Mouse (Mus musculus) bone marrow, adult 2 months (tissue): ENCODE data around the gene Gm26657. TPM values are rescaled to one million over a fixed set of nuclear protein-coding genes. Genes with fewer than 3 reads are reported as not detected.

Experiments used
- H3K27ac ChIP-seq: fragments of 200-500 bp; 2 replicates; pipeline ENCODE4 v1.5.1; 2012; ENCODE audit warnings: low read depth, mild to moderate bottlenecking, control low read depth, inconsistent platforms, low read length; ENCODE audit not compliant: control insufficient read depth, poor library complexity, insufficient read depth
- H3K4me1 ChIP-seq: fragments of 200-500 bp; 2 replicates; pipeline ENCODE4 v1.6.1; 2011; ENCODE audit warnings: low read length; ENCODE audit not compliant: control insufficient read depth, insufficient read depth
- H3K4me3 ChIP-seq: fragments of 200-500 bp; replicated peaks from 2 replicates; pipeline ENCODE3; 2011; ENCODE audit warnings: mild to moderate bottlenecking, low read depth, low read length, control low read depth; ENCODE audit not compliant: control insufficient read depth
- CTCF ChIP-seq: fragments of 200-500 bp; IDR thresholded peaks from 2 replicates; pipeline ENCODE4 v1.5.1; 2011; ENCODE audit warnings: low read length, control low read depth; ENCODE audit not compliant: control insufficient read depth, insufficient read depth
- POLR2A ChIP-seq: fragments of 200-500 bp; IDR thresholded peaks from 2 replicates; pipeline ENCODE4 v1.6.1; 2011; ENCODE audit warnings: low read depth, mild to moderate bottlenecking, control low read depth, low read length, borderline replicate concordance; ENCODE audit not compliant: control insufficient read depth
- WGBS: fragments of 180-500 bp; shearing (Covaris S2); methylation state at CpG from one replicate; pipeline ENCODE4 v1.1.7; 2018; 5-methylcytosine and 5-hydroxymethylcytosine counted together
- polyA plus RNA-seq: library from polyadenylated mRNA; stranded (reverse); fragments of >200 nt; gene quantifications from 2 replicates; pipeline ENCODE4 v1.2.4, GENCODE M21; 2011; ENCODE audit warnings: low replicate concordance; ENCODE audit not compliant: missing spikeins, insufficient read depth, insufficient read length

The Gm26657 gene
- not detected in 2 replicates for polyA plus RNA-seq

DNA sequence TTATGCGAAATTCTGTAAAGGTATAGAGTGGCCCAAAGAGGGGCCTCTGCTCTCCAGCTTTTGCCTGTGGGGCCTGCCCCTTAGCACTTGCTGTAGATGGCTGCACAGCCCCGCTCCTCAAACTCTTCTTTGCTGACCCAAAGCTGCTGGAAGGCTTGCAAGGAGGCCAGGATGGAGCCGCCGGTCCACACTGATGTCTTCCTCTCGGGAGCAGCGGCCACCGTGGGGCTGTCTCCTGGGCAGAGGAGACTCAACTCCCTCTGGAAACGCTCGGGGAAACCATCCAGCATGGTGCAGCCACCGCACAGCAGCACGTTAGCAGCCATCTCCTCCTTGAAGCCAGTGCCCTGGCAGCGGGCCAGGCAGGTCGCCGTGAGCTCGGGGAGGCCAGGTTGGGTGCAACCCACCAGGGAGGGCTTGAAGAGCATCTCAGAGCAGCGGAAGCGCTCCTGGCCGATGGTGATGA, at the start of gene Gm26657:
Gm26657 (plus strand) TSS at position 51 of the 466 bp plus-strand sequence.
- TF ChIP-seq POLR2A: no peak
- no peak for TF ChIP-seq CTCF
- no peak within 1 kb of the TSS for H3K27ac ChIP-seq
- WGBS: 87% methylated on average over 18 of the region's 18 CpGs
- no peak within 1 kb of the TSS for H3K4me3 ChIP-seq
- H3K4me1 ChIP-seq: no peaks in the 10 kb centered on the region

DNA sequence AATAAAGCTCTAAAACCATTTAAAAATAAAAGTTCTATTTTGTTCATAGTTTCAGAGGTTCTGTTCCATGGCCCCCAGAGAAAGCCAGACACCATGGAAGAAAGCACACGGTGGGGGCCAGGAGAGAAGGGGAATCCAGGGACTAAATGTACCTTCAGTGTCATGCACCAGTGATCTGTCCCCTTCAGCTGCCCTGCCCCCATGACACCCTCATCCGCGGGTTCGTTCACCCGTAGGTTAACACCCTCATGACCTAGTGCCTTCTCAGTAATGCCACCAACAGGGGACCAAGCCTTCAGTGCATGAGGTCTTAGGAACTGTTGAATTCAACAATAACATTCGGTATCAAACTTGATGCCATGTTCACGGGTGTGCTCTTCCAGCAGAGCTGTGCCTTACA, 43.5 kb upstream of the Gm26657 start:
- Histone ChIP-seq H3K4me3 (no peak overlapping the region), H3K27ac (no peak overlapping the region), H3K4me1 (no peaks in the 10 kb centered on the region)
- TF ChIP-seq POLR2A (no peak), CTCF (no peak)
- WGBS: 79% methylated on average over 7 of the region's 7 CpGs

DNA sequence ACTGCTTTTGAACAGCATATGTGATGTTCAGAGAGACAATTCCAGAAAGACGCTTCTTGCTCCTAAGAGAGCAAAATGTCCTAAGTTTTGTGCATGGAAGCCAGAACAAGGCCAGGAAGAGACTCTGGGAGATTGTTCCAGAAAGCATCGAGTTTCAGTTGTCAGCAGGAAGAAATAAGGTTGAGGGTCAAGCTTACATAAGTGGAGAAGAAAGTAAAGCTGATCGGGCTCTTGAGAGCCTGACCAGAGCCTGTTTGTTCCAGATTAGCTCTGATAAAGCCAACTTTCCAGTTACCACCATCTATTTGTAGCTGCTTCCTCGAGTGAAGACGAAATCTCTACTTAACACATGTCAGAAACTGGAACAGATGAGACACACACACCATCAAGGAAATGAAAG, 41.2 kb upstream of the Gm26657 start:
- no peak for TF ChIP-seq CTCF
- no peak for TF ChIP-seq POLR2A
- no peak overlapping the region for H3K4me3 ChIP-seq
- WGBS: 36% methylated on average over 5 of the region's 5 CpGs

DNA sequence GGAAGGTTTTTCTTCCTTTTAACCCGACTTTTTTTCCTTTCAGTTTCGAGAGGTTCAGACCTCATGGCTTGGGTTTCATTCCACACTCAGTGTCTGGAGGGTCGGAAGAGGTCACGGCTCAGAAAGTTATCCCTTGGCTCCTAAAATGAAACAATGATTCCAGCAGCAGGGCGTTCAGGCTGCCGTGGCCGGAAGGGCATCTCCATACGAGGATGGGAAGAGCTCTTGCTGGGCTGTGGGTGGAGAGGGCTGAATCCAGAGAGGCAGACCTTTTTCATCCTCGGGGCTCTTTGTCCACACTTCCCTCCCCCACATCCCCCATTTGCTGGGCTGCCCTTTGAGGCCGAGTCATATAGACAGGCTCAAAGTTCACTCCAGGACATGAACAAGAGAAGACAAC, 37.6 kb upstream of the Gm26657 start:
- TF ChIP-seq CTCF: no peak
- no peak for TF ChIP-seq POLR2A
- 47% methylated on average over 10 of the region's 10 CpGs for WGBS
- H3K4me1 ChIP-seq: no peaks in the 10 kb centered on the region
- H3K27ac ChIP-seq: no peak overlapping the region
- H3K4me3 ChIP-seq: no peak overlapping the region

More for the DNA sequence above, 41.2 kb upstream of the Gm26657 start:
- H3K27ac ChIP-seq: no peak overlapping the region
- H3K4me1 ChIP-seq: no peaks in the 10 kb centered on the region

DNA sequence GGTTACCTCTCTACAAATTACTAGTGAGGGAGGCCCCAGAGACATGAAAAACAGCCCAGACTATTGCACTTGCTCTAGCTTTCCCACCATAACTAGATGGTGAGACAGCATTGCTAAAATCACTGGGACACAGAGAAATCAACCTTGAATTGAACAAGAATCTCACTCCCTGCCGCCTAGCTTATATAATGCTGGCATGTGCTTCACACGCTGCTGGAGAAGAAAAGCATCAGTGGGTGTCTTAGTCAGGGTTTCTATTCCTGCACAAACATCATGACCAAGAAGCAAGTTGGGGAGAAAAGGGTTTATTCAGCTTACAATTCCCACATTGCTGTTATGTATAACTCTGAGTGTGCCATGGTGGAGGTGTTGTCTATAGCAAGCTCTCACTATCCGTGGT, 26.7 kb upstream of the Gm26657 start:
- Histone ChIP-seq H3K27ac (no peak overlapping the region), H3K4me3 (no peak overlapping the region), H3K4me1 (no peaks in the 10 kb centered on the region)
- 78% methylated on average over 3 of the region's 3 CpGs for WGBS
- no peak for TF ChIP-seq CTCF
- no peak for TF ChIP-seq POLR2A

DNA sequence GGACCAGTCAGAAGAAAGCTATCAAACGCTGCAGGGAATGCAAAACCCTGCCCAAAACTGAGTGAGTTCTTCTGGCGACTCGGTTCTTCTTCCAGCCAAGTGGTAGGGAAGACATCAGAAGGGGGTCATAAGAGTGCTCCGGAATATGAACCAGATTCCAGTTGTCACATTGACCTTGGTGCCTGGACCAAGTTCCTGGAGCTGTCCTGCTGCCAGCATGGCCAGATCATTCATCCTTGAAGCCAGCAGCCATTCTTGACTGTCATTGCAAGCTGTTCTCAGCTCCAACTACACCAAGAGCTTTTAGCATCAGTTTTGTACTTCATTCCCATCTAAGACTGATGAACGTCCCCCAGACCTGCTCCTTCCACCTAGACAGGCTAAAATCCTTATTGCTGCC, 23.1 kb upstream of the Gm26657 start:
- Histone ChIP-seq H3K27ac (no peak overlapping the region), H3K4me3 (no peak overlapping the region), H3K4me1 (no peaks in the 10 kb centered on the region)
- 56% methylated on average over 5 of the region's 5 CpGs for WGBS
- no peak for TF ChIP-seq POLR2A
- no peak for TF ChIP-seq CTCF

DNA sequence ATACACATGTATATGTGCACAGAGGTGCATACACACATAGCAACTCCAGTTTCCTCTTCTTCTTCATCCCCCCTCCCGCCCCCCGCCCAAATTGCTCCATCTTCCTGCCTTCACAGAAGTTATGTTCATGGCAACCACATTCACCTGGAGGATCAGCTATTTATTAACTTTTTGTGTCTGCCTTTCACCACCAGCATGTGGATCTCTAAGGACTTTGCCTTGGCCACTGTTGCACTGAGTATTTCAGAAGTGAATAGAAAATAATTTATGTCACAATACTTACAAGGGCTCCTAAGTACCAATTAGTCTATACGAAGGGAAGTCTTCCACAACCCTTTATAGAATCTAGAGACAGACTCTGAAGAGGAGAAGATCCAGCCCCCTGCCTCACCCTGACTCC, 21.9 kb upstream of the Gm26657 start:
- Histone ChIP-seq H3K27ac (no peak overlapping the region), H3K4me3 (no peak overlapping the region), H3K4me1 (no peaks in the 10 kb centered on the region)
- 68% methylated on average over 3 of the region's 3 CpGs for WGBS
- TF ChIP-seq POLR2A (no peak), CTCF (no peak)

DNA sequence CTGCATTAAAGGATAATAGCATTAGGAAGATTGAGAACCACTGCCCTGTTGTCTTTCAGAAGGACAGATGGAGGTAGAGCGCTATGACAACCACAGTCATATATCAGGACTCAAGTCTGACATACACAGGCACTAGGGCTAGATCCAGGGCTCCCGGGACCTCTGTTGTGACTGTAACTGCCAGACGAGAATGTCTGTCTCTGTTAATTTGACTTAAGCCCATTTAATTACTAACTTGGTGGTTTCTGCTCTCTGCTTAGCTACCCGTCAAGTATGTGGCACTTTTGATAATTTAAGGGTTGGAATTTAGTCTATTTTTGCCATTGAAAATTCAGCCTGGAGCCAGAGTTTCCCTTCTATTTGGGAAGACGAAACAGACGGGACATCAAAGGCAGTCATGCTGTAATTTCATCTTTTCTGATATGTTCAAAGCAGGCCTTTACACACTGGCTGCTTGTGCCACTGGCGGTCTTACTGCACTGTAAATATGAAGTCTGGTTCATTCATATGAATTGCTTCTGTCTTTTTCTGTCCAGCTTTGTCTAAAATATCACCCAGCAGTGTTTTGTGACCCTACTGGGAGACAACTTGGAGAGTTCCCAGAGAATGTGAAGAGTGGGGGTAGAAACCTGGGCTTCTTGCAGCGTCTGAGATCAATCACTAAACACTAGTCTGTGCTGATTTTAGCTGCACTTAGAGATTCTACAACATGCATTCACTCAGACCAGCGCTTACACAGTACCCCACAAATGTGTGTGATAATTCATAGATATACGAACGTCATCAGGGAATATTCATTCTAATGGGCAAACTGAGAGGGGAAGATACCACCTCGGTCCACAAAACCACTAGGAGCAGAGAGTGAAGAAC, 21.1 kb upstream of the Gm26657 start:
- 71% methylated on average over 12 of the region's 12 CpGs for WGBS

DNA sequence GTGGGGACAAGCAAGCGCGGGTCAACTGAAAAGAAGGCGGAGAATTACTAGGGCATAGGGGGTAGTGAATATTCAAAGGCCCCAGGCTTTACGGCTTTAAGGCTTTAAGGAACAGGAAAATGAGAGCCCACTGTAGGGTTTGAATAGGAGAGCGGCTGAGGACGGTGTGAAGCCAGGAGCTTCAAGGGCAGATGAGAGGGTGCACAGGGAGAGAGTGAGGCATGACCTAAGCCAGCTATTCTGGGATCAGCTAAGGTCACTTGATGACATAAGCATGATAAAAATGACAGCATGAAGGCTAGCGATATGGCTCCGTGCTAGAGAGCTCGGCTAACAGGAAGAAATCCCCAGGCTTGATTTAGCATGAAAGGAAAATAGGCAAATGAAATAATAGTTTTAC, 20.4 kb upstream of the Gm26657 start:
- WGBS: 71% methylated on average over 9 of the region's 9 CpGs
- Histone ChIP-seq H3K27ac (no peak overlapping the region), H3K4me3 (no peak overlapping the region), H3K4me1 (no peaks in the 10 kb centered on the region)
- no peak for TF ChIP-seq CTCF
- TF ChIP-seq POLR2A: no peak

More for the DNA sequence above, 21.1 kb upstream of the Gm26657 start:
- H3K4me3 ChIP-seq: no peak overlapping the region
- H3K27ac ChIP-seq: no peak overlapping the region
- no peak for TF ChIP-seq CTCF
- TF ChIP-seq POLR2A: no peak
- no peaks in the 10 kb centered on the region for H3K4me1 ChIP-seq
